Comparison of ENCODE assay signal across 25 mouse cellular contexts in genomic region chr6:119399371-119399770, GRCm38 (mm10). TPM values are rescaled to one million over a fixed set of nuclear protein-coding genes. Genes with fewer than 3 reads are reported as not detected.
A peak's percentile ranks its signal among the peaks of the same experiment; 100 is the strongest.
DNase-seq lines count a peak whose midpoint lies in the region; ATAC-seq and TF ChIP-seq lines count a peak whose summit lies in the region.
"Had no signal": no experiment of that assay in that cellular context is flagged by ENCODE, and none has a peak within 500 bp of the region (broad histone marks: within the 10 kb centered on the region; RNA-seq: fewer than 3 reads in every experiment).

No protein-coding gene starts in this region.

- peaks cover 6% of the 10 kb centered on the region; the same call in 1 of the 2 replicates for H3K79me2 ChIP-seq in liver, adult 2 months (ENCODE audit: control insufficient read depth, insufficient read depth, low read length)
- H3K79me2 ChIP-seq in heart, adult 2 months (replicated peaks; ENCODE audit: control insufficient read depth, insufficient read depth, low read length) = no peaks in the 10 kb centered on the region; the same call in 1 of the 2 replicates

- WGBS in liver, adult 2 months = 27% methylated on average over 3 of the region's 3 CpGs
- WGBS in liver, embryonic 12.5 days (ENCODE audit: insufficient replicate concordance) = 82% methylated on average over 3 of the region's 3 CpGs
- 76% methylated on average over 3 of the region's 3 CpGs for WGBS in lung, postnatal 0 days
- WGBS in heart, adult 2 months = 93% methylated on average over 3 of the region's 3 CpGs

- TF ChIP-seq EP300 in lung, postnatal 0 days (IDR thresholded peaks at IDR 0.05) = peak; percentile 36; the same call in 1 of the 2 replicates
- TF ChIP-seq EP300 in heart, adult 2 months (IDR thresholded peaks at IDR 0.05; ENCODE audit: insufficient read depth, low read depth, low read length) = no peak

- TF ChIP-seq CTCF in liver, adult 2 months (IDR thresholded peaks at IDR 0.05; ENCODE audit: low read depth, low read length) = no peak
- TF ChIP-seq CTCF in lung, postnatal 0 days (IDR thresholded peaks at IDR 0.05) = no peak
- no peak for TF ChIP-seq CTCF in heart, adult 2 months (IDR thresholded peaks at IDR 0.05)

- no peak overlapping the region for H3K4me3 ChIP-seq in liver, adult 2 months (ENCODE audit: insufficient read depth, low read depth, low read length)
- H3K4me3 ChIP-seq in liver, embryonic 12.5 days = no peak overlapping the region
- H3K4me3 ChIP-seq in lung, postnatal 0 days (ENCODE audit: low read depth, low read length) = no peak overlapping the region
- no peak overlapping the region for H3K4me3 ChIP-seq in heart, adult 2 months
- H3K4me3 ChIP-seq: embryonic facial prominence, embryonic 10.5 days; embryonic facial prominence, embryonic 12.5 days; forebrain, embryonic 13.5 days; forebrain, embryonic 15.5 days had no signal

- no peak overlapping the region for H3K9ac ChIP-seq in liver, adult 2 months (ENCODE audit: low read depth, low read length)
- H3K9ac ChIP-seq in liver, embryonic 12.5 days = no peak overlapping the region
- no peak overlapping the region for H3K9ac ChIP-seq in lung, postnatal 0 days (replicated peaks; ENCODE audit: low read depth)
- no peak overlapping the region for H3K9ac ChIP-seq in heart, adult 2 months (ENCODE audit: low read depth, low read length)
- H3K9ac ChIP-seq: embryonic facial prominence, embryonic 12.5 days; forebrain, embryonic 13.5 days; forebrain, embryonic 15.5 days; forebrain, postnatal 0 days had no signal

- no peak for ATAC-seq in liver, embryonic 12.5 days
- 0 out of 2 replicates have a peak, but pooled peaks have one; percentile 13 for ATAC-seq in lung, postnatal 0 days
- ATAC-seq: activated CD4-positive, CD25-positive, alpha-beta regulatory T cell, adult 4 months; CD4-positive, CD25-positive, alpha-beta regulatory T cell, adult 4 months; forebrain, embryonic 13.5 days; forebrain, embryonic 15.5 days; forebrain, postnatal 0 days; Patski had no signal

- peaks cover 52% of the 10 kb centered on the region for H3K4me1 ChIP-seq in liver, adult 2 months (ENCODE audit: control insufficient read depth, insufficient read depth, low read length)
- peaks cover 36% of the 10 kb centered on the region for H3K4me1 ChIP-seq in liver, embryonic 12.5 days
- H3K4me1 ChIP-seq in lung, postnatal 0 days (ENCODE audit: insufficient read depth, low read depth, low read length) = peaks cover 3% of the 10 kb centered on the region; the same call in 1 of the 2 replicates
- peaks cover 12% of the 10 kb centered on the region for H3K4me1 ChIP-seq in heart, adult 2 months (ENCODE audit: control insufficient read depth, insufficient read depth, low read length)
- H3K4me1 ChIP-seq: embryonic facial prominence, embryonic 10.5 days; embryonic facial prominence, embryonic 12.5 days; forebrain, embryonic 13.5 days; forebrain, embryonic 15.5 days had no signal

- peak; percentile 55 for DNase-seq in adrenal gland, adult 2 months
- DNase-seq in adrenal gland, postnatal 4 days (ENCODE audit: low spot score in 2 of 2) = no peak
- DNase-seq in liver, adult 2 months (ENCODE audit: extremely low read depth, low read depth, low spot score) = peak; percentile 84
- DNase-seq in lung, postnatal 0 days (ENCODE audit: low spot score) = no peak
- no peak for DNase-seq in lung, postnatal 10 days
- DNase-seq in heart, adult 2 months = no peak
- DNase-seq: adrenal gland, postnatal 10 days; adrenal gland, postnatal 36 days; B cell, adult 2 months; cerebellum, adult 11-12 months; cerebellum, adult 2 months; cerebellum, adult 9-10 months; cerebellum, postnatal 10 days; cerebellum, postnatal 25 days; forebrain, postnatal 0 days had no signal

- intact Hi-C loops in heart, adult 2 months (cut with DNase I) = no loop called here

- no peak overlapping the region for H3K4me2 ChIP-seq in liver, embryonic 12.5 days
- H3K4me2 ChIP-seq in lung, postnatal 0 days (replicated peaks; ENCODE audit: low read depth, low read length) = no peak overlapping the region
- H3K4me2 ChIP-seq: embryonic facial prominence, embryonic 12.5 days; forebrain, embryonic 13.5 days; forebrain, embryonic 15.5 days had no signal

- peak overlapping the region; percentile 60 for H3K27ac ChIP-seq in liver, adult 2 months (replicated peaks; ENCODE audit: insufficient read depth, low read depth, low read length)
- H3K27ac ChIP-seq in liver, embryonic 12.5 days = no peak overlapping the region
- H3K27ac ChIP-seq in lung, postnatal 0 days (ENCODE audit: low read length) = no peak overlapping the region
- H3K27ac ChIP-seq in heart, adult 2 months = no peak overlapping the region
- H3K27ac ChIP-seq: embryonic facial prominence, embryonic 10.5 days; embryonic facial prominence, embryonic 12.5 days; forebrain, embryonic 13.5 days; forebrain, embryonic 15.5 days had no signal

- no peaks in the 10 kb centered on the region for H3K9me3 ChIP-seq in liver, embryonic 12.5 days (replicated peaks)
- H3K9me3 ChIP-seq in lung, postnatal 0 days (ENCODE audit: low read length) = no peaks in the 10 kb centered on the region
- H3K9me3 ChIP-seq: embryonic facial prominence, embryonic 10.5 days; embryonic facial prominence, embryonic 12.5 days; forebrain, embryonic 13.5 days; forebrain, embryonic 15.5 days; G1E had no signal

- H3K27me3 ChIP-seq in liver, adult 2 months (ENCODE audit: control insufficient read depth, insufficient read depth, low read length) = no peaks in the 10 kb centered on the region
- H3K27me3 ChIP-seq in liver, embryonic 12.5 days (replicated peaks) = no peaks in the 10 kb centered on the region
- no peaks in the 10 kb centered on the region for H3K27me3 ChIP-seq in lung, postnatal 0 days (replicated peaks; ENCODE audit: insufficient read depth, low read length)
- no peaks in the 10 kb centered on the region for H3K27me3 ChIP-seq in heart, adult 2 months (ENCODE audit: control insufficient read depth, insufficient read depth, low read length)
- H3K27me3 ChIP-seq: CH12.LX; embryonic facial prominence, embryonic 12.5 days; forebrain, embryonic 13.5 days; forebrain, embryonic 15.5 days had no signal

- peaks cover 42% of the 10 kb centered on the region for H3K36me3 ChIP-seq in liver, adult 2 months (ENCODE audit: control insufficient read depth, insufficient read depth, low read length)
- H3K36me3 ChIP-seq in liver, embryonic 12.5 days = no peaks in the 10 kb centered on the region
- H3K36me3 ChIP-seq in lung, postnatal 0 days (ENCODE audit: insufficient read depth, low read length) = no peaks in the 10 kb centered on the region
- peaks cover 12% of the 10 kb centered on the region for H3K36me3 ChIP-seq in heart, adult 2 months (ENCODE audit: control insufficient read depth, insufficient read depth, low read length)
- H3K36me3 ChIP-seq: embryonic facial prominence, embryonic 10.5 days; embryonic facial prominence, embryonic 12.5 days; forebrain, embryonic 15.5 days; G1E had no signal

- TF ChIP-seq POLR2A in liver, adult 2 months (IDR thresholded peaks at IDR 0.05; ENCODE audit: extremely low read depth, insufficient read depth, low read length) = no peak
- no peak for TF ChIP-seq POLR2A in heart, adult 2 months (IDR thresholded peaks at IDR 0.05; ENCODE audit: insufficient read depth, low read depth, low read length)

RNA-seq across cellular contexts. Expression of gene Adipor2, which starts 18.1 kb away (rescaled TPM):
- 100 to 1,000 TPM; 194 to 198 TPM for total RNA-seq in adrenal gland, adult 2 months (2021)
- polyA plus RNA-seq in adrenal gland, adult 2 months (2012; rRNA removed) = 55.9 and 62.9 TPM in 2 replicates
- 100 to 1,000 TPM; 141 to 151 TPM for total RNA-seq in adrenal gland, postnatal 4 days (2021)
- total RNA-seq in liver, adult 2 months (2014; rRNA removed) = 252 and 306 TPM in 2 replicates
- polyA plus RNA-seq in liver, adult 2 months (2012; rRNA removed) = 212 and 246 TPM in 2 replicates
- polyA plus RNA-seq in liver, embryonic 12.5 days (2016; fragmentation: Nextera tagmentation; extraction: Ambion mirVana) = 30.2 TPM in 2 replicates
- 60.7 and 66.4 TPM in 2 replicates for polyA plus RNA-seq in lung, postnatal 0 days (2015; fragmentation: Nextera tagmentation; extraction: Ambion mirVana)
- 10 to 100 TPM; 62.7 to 63.6 TPM for total RNA-seq in heart, adult 2 months (2021)
- polyA plus RNA-seq in heart, adult 2 months (2012; rRNA removed) = 57.0 and 72.2 TPM in 2 replicates

Comparison
In these comparisons a context has a peak if more than half of its experiments do, and no peak if none do; other contexts are left out.
1. DNase-seq: peak in adrenal gland, adult 2 months (single experiment) and liver, adult 2 months (single experiment); none in adrenal gland, postnatal 4 days (0 of 2), lung, postnatal 0 days (single experiment), lung, postnatal 10 days (single experiment) and heart, adult 2 months (0 of 2).